Mouse (Mus musculus): Measurements from ENCODE around the gene Bpifa3. TPM values are rescaled to one million over a fixed set of nuclear protein-coding genes. Genes with fewer than 3 reads are reported as not detected.

The Bpifa3 gene
- total and polyA plus RNA-seq, 3 experiments: not detected

GRCm38 (mm10) chr2:154158433-154158832 lies 28.3 kb downstream of the Bpifa3 start:
- H3K4me1 ChIP-seq (ENCODE audit: control insufficient read depth in 1 of 2, insufficient read depth in 2 of 2, low read length in 2 of 2): no peaks in the 10 kb centered on the region
- DNase-seq (ENCODE audit: low read depth, low spot score): peak; percentile 39
- H3K9me3 ChIP-seq (replicated peaks; ENCODE audit: insufficient read depth, low read length): no peaks in the 10 kb centered on the region
- no peaks in the 10 kb centered on the region for H3K27me3 ChIP-seq (ENCODE audit: control insufficient read depth in 1 of 2, insufficient read depth in 2 of 2, low read length in 2 of 2)
- TF ChIP-seq BHLHE40 (IDR thresholded peaks at IDR 0.05; ENCODE audit: borderline replicate concordance, low read depth, low read length): no peak
- no peak for TF ChIP-seq ZMIZ1 (IDR thresholded peaks at IDR 0.05; ENCODE audit: low read depth, low read length)
- no peak for TF ChIP-seq MAFK (IDR thresholded peaks at IDR 0.05; ENCODE audit: borderline replicate concordance, low read depth, low read length)
- no peak for TF ChIP-seq GABPA (IDR thresholded peaks at IDR 0.05; ENCODE audit: low read depth, low read length)
- peak; percentile 9; the same call in 1 of the 2 replicates for TF ChIP-seq RAD21 (IDR thresholded peaks at IDR 0.05; ENCODE audit: low read depth, low read length)
- TF ChIP-seq MAX (IDR thresholded peaks at IDR 0.05; ENCODE audit: low read length): no peak
- no peak for TF ChIP-seq UBTF (IDR thresholded peaks at IDR 0.05; ENCODE audit: borderline replicate concordance, insufficient read depth, low read depth, low read length)
- no peak for TF ChIP-seq HCFC1 (IDR thresholded peaks at IDR 0.05; ENCODE audit: low read depth, low read length)
- no peak for TF ChIP-seq MYB (IDR thresholded peaks at IDR 0.05; ENCODE audit: low read depth, low read length)
- no peak for TF ChIP-seq JUND (IDR thresholded peaks at IDR 0.05; ENCODE audit: low read depth, low read length)
- no peak for TF ChIP-seq ZKSCAN1 (IDR thresholded peaks at IDR 0.05; ENCODE audit: low read depth, low read length)
- no peak for TF ChIP-seq MAZ (IDR thresholded peaks at IDR 0.05; ENCODE audit: low read depth, low read length)
- TF ChIP-seq E2F4 (IDR thresholded peaks at IDR 0.05; ENCODE audit: borderline replicate concordance, low read depth, low read length): no peak
- TF ChIP-seq MXI1 (IDR thresholded peaks at IDR 0.05; ENCODE audit: low read depth, low read length): no peak
- TF ChIP-seq CHD2 (IDR thresholded peaks at IDR 0.05; ENCODE audit: low read length): no peak
- no peak for TF ChIP-seq TBP (IDR thresholded peaks at IDR 0.05; ENCODE audit: low read depth, low read length)
- TF ChIP-seq CTCF (IDR thresholded peaks at IDR 0.05 in 2 of 3, conservative IDR thresholded peaks at IDR 0.05 in 1 of 3; ENCODE audit: control insufficient read depth in 1 of 3, insufficient read depth in 1 of 3, low read depth in 2 of 3, low read length in 3 of 3, poor library complexity in 1 of 3, severe bottlenecking in 1 of 3): peak; percentile 66 to 82 (median 71)
- no peak for TF ChIP-seq RCOR1 (IDR thresholded peaks at IDR 0.05; ENCODE audit: low read depth, low read length)
- TF ChIP-seq TCF12 (IDR thresholded peaks at IDR 0.05; ENCODE audit: low read depth, low read length): no peak
- TF ChIP-seq MEF2A (IDR thresholded peaks at IDR 0.05; ENCODE audit: extremely low read depth, insufficient replicate concordance, low read depth, low read length, poor library complexity, severe bottlenecking): no peak
- TF ChIP-seq KAT2A (conservative IDR thresholded peaks at IDR 0.05; ENCODE audit: low read depth, low read length): no peak
- peak; percentile 66 for TF ChIP-seq ZNF384 (IDR thresholded peaks at IDR 0.05; ENCODE audit: low read depth, low read length)
- no peak for TF ChIP-seq EP300 (IDR thresholded peaks at IDR 0.05; ENCODE audit: low read depth in 1 of 2, low read length in 2 of 2)
- TF ChIP-seq CHD1 (IDR thresholded peaks at IDR 0.05; ENCODE audit: low read depth, low read length): no peak
- no peak for TF ChIP-seq POLR2AphosphoS5 (IDR thresholded peaks at IDR 0.05; ENCODE audit: borderline replicate concordance, low read depth, low read length)
- TF ChIP-seq SMC3 (IDR thresholded peaks at IDR 0.05; ENCODE audit: low read depth, low read length): peak; percentile 45
- no peak for TF ChIP-seq MYC (IDR thresholded peaks at IDR 0.05; ENCODE audit: low read depth, low read length)
- H3K4me3 ChIP-seq (ENCODE audit: control insufficient read depth in 1 of 2, insufficient read depth in 1 of 2, low read depth in 2 of 2, low read length in 2 of 2): no peak overlapping the region
- no peaks in the 10 kb centered on the region for H3K79me2 ChIP-seq (ENCODE audit: control insufficient read depth, insufficient read depth, low read length, poor library complexity)
- no peaks in the 10 kb centered on the region for H3K36me3 ChIP-seq (ENCODE audit: control insufficient read depth in 1 of 2, insufficient read depth in 2 of 2, low read length in 2 of 2)
- H3K27ac ChIP-seq (ENCODE audit: control insufficient read depth, low read depth, low read length): no peak overlapping the region
- no peak overlapping the region for H3K9ac ChIP-seq (ENCODE audit: control insufficient read depth, low read depth, low read length, poor library complexity, severe bottlenecking)
